Mouse (Mus musculus): ENCODE measurements around the gene Ecm1.

GRCm38 (mm10) chr3:95685301-95685700 is 54.1 kb downstream of the Ecm1 start:
- TF ChIP-seq CTCF (IDR thresholded peaks at IDR 0.05; ENCODE audit: low read depth, low read length) (no peak), POLR2A (IDR thresholded peaks at IDR 0.05; ENCODE audit: extremely low read depth, insufficient read depth, low read length) (no peak)

Measured in liver, adult 2 months (tissue).